Mouse (Mus musculus) right cerebral cortex, postnatal 14 days (tissue): ENCODE measurements around the gene Lsamp.

Experiments used
- DNase-seq: peaks from one replicate; pipeline ENCODE4 v3.0.0; 2022

Gene Lsamp

GRCm38 (mm10) chr16:39984205-39984634, at the start of gene Lsamp:
Gene Lsamp, plus strand, starts transcription at chr16:39984361.
- peak; percentile 85 for DNase-seq

DNA sequence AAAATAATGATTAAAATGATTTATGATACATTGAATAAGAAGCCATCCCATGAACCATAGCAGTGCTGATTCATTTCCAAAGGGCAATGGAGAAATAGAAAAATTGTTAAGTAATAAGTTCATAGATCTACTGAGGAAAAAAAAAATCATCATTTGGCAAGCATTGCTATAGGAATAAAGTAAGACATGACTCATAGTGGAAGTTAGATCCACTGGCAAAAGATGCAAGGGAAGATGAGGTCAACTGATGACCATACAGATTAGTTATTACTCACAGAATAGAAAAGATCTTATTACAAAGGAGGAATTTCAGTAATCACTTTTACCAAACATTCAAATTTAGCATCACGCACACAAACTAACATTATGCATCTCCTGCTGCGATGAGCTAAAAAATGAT, 26.5 kb upstream of the Lsamp start:
- DNase-seq = no peak

GRCm38 (mm10) chr16:39972712-39973111, 11.4 kb upstream of the Lsamp start:
- no peak for DNase-seq

DNA sequence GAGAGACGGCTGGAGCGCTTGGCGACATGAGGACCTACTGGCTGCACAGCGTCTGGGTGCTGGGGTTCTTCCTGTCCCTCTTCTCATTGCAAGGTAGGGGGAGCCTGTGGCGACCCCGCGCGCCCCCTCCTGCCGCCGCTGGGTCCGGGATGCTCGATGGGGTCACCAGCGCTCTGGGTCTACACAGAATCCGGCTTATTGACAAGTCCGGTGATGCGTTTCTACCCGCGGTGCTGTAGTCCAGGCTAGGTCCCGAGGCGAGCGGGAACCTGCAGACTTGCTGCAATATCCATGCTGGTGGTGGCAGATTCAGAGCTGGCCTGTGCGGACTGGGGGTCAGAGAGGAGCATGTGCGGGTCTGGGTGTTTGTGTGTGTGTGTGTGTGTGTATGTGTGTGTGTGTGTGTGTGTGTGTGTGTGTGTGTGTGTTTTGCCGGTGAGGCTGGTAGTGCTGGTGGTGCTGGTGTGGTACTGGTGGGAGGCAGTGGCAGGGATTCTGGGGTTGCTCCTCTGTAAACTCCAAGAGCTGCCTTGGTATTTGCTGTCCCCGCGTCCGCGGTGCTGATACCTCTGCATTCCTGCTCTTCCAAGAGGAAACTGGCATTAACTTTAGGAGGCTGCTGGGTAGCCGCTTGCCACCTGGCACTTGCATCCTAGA, 602 bp downstream of the Lsamp start:
- DNase-seq = peak; percentile 35

GRCm38 (mm10) chr16:39988466-39988865, 4.3 kb downstream of the Lsamp start:
- DNase-seq = no peak

DNA sequence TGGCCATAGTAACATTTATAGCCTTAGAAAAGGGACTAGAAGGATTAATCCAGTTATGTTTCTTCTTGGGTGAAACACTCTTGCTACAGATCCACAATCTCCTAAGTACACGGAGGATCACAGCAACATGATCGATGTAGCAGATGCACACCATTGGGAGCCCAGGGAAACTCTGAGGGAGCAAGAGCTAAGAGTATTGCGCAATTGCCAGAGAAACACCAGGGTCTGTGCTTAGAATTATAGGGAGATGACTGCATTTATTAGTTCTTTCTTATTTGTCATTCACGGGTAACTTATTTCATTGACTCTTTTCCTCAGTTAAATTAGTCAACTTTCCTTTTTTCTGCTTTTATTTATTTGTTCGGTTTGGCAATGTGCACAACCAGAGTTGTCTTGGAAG, 10.7 kb downstream of the Lsamp start:
- no peak for DNase-seq

GRCm38 (mm10) chr16:40008800-40009199, 24.6 kb downstream of the Lsamp start:
- no peak for DNase-seq

GRCm38 (mm10) chr16:40011106-40011505, 26.9 kb downstream of the Lsamp start:
- no peak for DNase-seq

DNA sequence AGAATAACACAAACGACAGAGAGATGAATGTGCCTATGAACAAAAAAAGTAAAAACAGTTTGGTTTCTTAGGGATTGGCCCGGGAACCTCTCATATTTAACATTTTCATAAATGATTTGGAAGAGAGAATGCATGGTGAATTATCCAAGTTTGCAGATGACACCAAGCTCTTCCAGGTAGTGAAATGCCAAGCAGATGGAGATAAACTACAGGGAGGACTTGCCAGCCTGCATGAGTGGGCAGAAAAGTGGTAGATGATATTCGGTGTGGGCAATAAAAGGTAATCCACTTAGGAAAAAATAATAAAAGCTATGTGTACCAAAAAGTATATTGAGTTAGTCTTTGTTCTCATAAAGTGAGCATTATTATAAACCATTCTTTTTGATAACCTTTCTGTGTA, 38.5 kb downstream of the Lsamp start:
- DNase-seq = no peak

DNA sequence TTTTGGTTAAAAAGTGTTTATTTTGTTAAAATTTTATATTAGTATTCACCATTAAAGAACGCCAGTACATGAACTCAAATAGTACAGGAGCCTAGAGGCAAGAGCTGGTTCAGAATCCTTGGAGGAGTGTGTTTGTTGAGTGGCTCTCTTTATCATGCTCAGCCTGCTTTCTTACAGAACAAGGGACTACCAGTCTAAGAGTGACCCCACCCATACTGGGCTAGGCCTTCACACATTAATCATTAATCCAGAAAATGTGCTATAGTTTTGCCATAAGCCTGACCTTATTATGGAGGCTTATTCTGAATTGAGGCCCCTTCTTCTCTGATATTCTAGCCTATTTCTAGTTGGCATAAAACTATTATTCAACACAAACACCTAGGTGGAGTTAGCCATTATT, 52.6 kb downstream of the Lsamp start:
- DNase-seq = no peak

DNA sequence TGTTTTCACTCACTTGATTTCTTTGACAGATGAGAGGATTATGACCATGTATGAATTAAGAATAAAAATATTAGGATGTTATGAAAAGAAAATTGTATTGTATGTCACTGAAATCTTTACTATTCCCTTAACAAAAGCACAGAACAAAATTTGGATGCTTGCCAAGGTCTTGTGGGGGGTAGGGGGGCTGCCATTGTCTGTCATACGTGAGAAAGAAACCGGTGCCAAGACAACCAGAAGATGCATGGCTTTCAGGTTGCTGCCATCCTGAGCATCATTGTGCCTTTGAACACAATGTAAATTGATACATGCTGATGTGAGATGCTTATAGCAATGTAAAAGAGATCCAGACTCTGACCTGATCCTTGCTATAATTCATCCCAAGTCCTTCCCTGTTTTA, 75.4 kb downstream of the Lsamp start:
- DNase-seq = no peak

DNA sequence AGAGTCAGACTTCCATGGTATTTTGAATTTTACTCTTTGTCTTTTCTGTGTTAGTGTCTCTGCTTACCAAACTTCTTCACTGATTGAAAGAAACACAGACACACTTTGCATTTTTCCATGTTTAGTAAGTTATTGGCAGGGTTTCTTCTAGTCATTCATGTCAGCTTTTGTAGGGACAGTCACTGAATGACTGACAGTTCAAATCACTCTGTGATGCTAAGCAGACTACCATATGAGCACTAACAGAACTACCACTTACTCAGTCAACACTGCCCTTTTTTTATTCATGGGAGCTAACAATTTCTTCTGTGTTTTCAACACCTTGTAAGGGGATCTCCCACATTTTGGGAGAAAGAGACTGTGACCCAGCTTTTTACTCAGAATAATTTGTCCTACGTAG, 75.8 kb downstream of the Lsamp start:
- DNase-seq = no peak

- no peak for DNase-seq
These were observed 76.3 kb downstream of the Lsamp start for GRCm38 (mm10) chr16:40060491-40060890.

GRCm38 (mm10) chr16:40075556-40075955, 91.4 kb downstream of the Lsamp start:
- DNase-seq = no peak

DNA sequence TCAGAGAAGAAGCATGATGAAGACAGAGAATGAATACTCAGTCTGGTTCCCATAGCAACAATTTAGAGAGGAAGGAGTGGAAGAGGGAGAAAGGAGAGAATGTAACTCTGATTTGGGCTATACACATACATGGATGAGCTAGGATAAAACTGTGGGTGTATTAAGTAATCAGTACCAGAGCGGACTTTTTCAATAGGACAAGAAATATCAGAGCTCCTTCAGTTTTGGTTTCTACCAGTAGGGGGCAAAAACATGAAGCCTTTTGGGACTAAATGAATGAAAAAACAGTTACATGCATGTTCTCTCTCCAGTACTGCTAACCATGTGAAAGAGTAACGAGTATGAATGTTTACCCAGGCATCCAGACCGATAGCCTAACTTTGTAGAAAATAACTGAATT, 96.1 kb downstream of the Lsamp start:
- DNase-seq = no peak

GRCm38 (mm10) chr16:40104329-40104728, 120.2 kb downstream of the Lsamp start:
- no peak for DNase-seq

DNA sequence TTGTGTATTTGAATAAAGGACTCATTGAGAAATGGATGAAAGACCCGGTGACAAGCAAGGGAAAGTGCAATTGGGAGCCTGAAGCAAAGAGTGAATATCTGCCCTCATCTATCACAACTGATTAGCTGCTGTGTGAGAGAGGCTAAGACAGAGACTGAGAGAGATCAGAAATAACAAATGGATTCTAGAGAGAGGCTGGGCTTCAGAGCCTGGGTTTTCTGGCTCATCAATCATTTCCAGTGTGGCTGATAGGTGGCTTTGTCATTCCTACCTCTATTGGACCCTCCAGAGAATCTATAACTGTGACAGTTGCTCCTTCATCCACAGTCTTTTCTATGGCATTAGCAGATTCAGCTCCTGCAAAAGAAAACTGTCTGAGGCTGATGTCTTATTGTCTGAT, 198.8 kb downstream of the Lsamp start:
- DNase-seq = no peak

- no peak for DNase-seq
These were observed 203.9 kb downstream of the Lsamp start for GRCm38 (mm10) chr16:40187987-40188590.

- no peak for DNase-seq
These were observed 210.2 kb downstream of the Lsamp start for GRCm38 (mm10) chr16:40194401-40194800.

GRCm38 (mm10) chr16:40194839-40195238, 210.7 kb downstream of the Lsamp start:
- no peak for DNase-seq

GRCm38 (mm10) chr16:40228627-40229026, 244.5 kb downstream of the Lsamp start:
- DNase-seq = no peak

DNA sequence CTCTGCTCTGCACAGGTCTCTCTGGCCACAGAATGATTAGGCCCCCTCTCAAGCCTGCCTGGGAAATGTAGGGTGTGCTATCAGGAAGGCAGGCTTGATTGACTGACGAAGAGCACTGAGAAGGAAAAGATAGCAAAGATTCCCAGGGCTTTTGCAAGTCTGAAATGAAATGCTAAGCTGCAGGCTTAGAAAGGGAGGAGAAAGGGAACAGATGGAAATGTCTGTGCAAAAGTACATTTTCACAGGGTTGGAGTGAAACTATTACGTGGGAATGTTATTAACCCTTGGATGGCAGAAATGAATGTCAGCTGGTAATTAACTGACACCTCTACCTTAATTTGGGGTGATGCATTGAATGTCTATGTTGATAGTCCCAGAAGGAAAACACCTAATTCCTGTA, 248.9 kb downstream of the Lsamp start:
- DNase-seq = no peak

GRCm38 (mm10) chr16:40234151-40234895, 250.2 kb downstream of the Lsamp start:
- no peak for DNase-seq

GRCm38 (mm10) chr16:40271859-40272258, 287.7 kb downstream of the Lsamp start:
- DNase-seq = no peak
